Mouse (Mus musculus): ENCODE measurements around the gene Ak1. TPM values are rescaled to one million over a fixed set of nuclear protein-coding genes. Genes with fewer than 3 reads are reported as not detected.
A peak's percentile ranks its signal among the peaks of the same experiment; 100 is the strongest.

Gene Ak1
- total and polyA plus RNA-seq, 3 experiments: 1.4 to 3.9 (median 1.5) TPM

GRCm38 (mm10) chr2:32655826-32656225 lies 34.3 kb downstream of the Ak1 start:
- Histone ChIP-seq H3K9me3 (replicated peaks; ENCODE audit: low read length) (no peaks in the 10 kb centered on the region), H3K4me3 (replicated peaks in 1 of 3; ENCODE audit: low read depth in 2 of 3, low read length in 2 of 3, poor library complexity in 1 of 3) (peak overlapping the region in 1 of 3 experiments; percentile 15), H3K79me2 (replicated peaks; ENCODE audit: control insufficient read depth, extremely low read depth, insufficient read depth, poor library complexity, severe bottlenecking) (no peaks in the 10 kb centered on the region), H3K4me2 (ENCODE audit: insufficient read depth, low read depth, poor library complexity, severe bottlenecking) (no peak overlapping the region), H3K4me1 (ENCODE audit: control insufficient read depth in 1 of 2, insufficient read depth in 2 of 2) (peaks cover 13 to 34% of the 10 kb centered on the region in 2 experiments), H3K36me3 (replicated peaks in 1 of 2; ENCODE audit: control insufficient read depth in 1 of 2, insufficient read depth in 1 of 2, low read length in 1 of 2) (no peaks in the 10 kb centered on the region), H3K9ac (ENCODE audit: insufficient read depth, low read depth) (no peak overlapping the region), H3K27ac (ENCODE audit: insufficient read depth, low read depth) (peak overlapping the region; percentile 26; the same call in 1 of the 2 replicates), H3K27me3 (replicated peaks) (no peaks in the 10 kb centered on the region)
- dilution Hi-C loops (cut with MboI; ENCODE audit: extremely low pct_ligation_motif_present, extremely low pct_unique_long_range_greater_than_20kb, low sequenced_read_pairs) (no loop called here), in situ Hi-C loops (cut with MboI; ENCODE audit: low pct_ligation_motif_present, low pct_unique_long_range_greater_than_20kb, low sequenced_read_pairs) (no loop called here)
- DNase-seq (ENCODE audit: extremely low read depth): peak; percentile 52
- no peak for TF ChIP-seq JUN (IDR thresholded peaks at IDR 0.05; ENCODE audit: insufficient read depth, low read depth, low read length)
- TF ChIP-seq ZMIZ1 (IDR thresholded peaks at IDR 0.05; ENCODE audit: low read depth, low read length): no peak
- TF ChIP-seq NRF1 (IDR thresholded peaks at IDR 0.05; ENCODE audit: low read depth, low read length): no peak
- no peak for TF ChIP-seq MAX (IDR thresholded peaks at IDR 0.05; ENCODE audit: low read length)
- peak; percentile 35; the same call in 1 of the 2 replicates for TF ChIP-seq HCFC1 (IDR thresholded peaks at IDR 0.05; ENCODE audit: low read depth, low read length)
- peak; percentile 49; the same call in 1 of the 2 replicates for TF ChIP-seq IRF4 (IDR thresholded peaks at IDR 0.05; ENCODE audit: low read depth, low read length)
- peak; percentile 50; the same call in 1 of the 2 replicates for TF ChIP-seq TCF12 (IDR thresholded peaks at IDR 0.05; ENCODE audit: low read depth, low read length)
- TF ChIP-seq JUND (conservative IDR thresholded peaks at IDR 0.05; ENCODE audit: low read depth, low read length): no peak
- TF ChIP-seq POLR2AphosphoS2 (IDR thresholded peaks at IDR 0.05; ENCODE audit: low read depth, low read length): no peak
- TF ChIP-seq ELF1 (IDR thresholded peaks at IDR 0.05; ENCODE audit: low read depth, low read length): peak; percentile 56; the same call in 1 of the 2 replicates
- TF ChIP-seq SMC3 (IDR thresholded peaks at IDR 0.05; ENCODE audit: low read depth, low read length): no peak
- peak; percentile 36 for TF ChIP-seq ETS1 (conservative IDR thresholded peaks at IDR 0.05; ENCODE audit: low read depth, low read length)
- peak; percentile 50 for TF ChIP-seq CHD2 (IDR thresholded peaks at IDR 0.05; ENCODE audit: low read length)
- TF ChIP-seq BHLHE40 (IDR thresholded peaks at IDR 0.05; ENCODE audit: low read depth, low read length): peak; percentile 53
- TF ChIP-seq MYC (IDR thresholded peaks at IDR 0.05; ENCODE audit: low read depth, low read length): no peak
- no peak for TF ChIP-seq USF2 (conservative IDR thresholded peaks at IDR 0.05; ENCODE audit: low read depth, low read length)
- TF ChIP-seq MEF2A (IDR thresholded peaks at IDR 0.05; ENCODE audit: borderline replicate concordance, low read depth, low read length): 0 out of 2 replicates have a peak, but pooled peaks have one; percentile 31
- no peak for TF ChIP-seq MAZ (IDR thresholded peaks at IDR 0.05; ENCODE audit: low read depth, low read length)
- no peak; the same call in 1 of the 2 replicates for TF ChIP-seq EP300 (IDR thresholded peaks at IDR 0.05; ENCODE audit: low read length)
- no peak for TF ChIP-seq CHD1 (IDR thresholded peaks at IDR 0.05; ENCODE audit: low read depth, low read length)
- no peak for TF ChIP-seq UBTF (IDR thresholded peaks at IDR 0.05; ENCODE audit: low read depth, low read length)
- no peak for TF ChIP-seq E2F4 (IDR thresholded peaks at IDR 0.05; ENCODE audit: insufficient replicate concordance, low read depth, low read length)
- no peak for TF ChIP-seq USF1 (IDR thresholded peaks at IDR 0.05; ENCODE audit: low read depth, low read length)

Data from CH12.LX (cell line).